ENCODE assay signal across 10 mouse cellular contexts in the genomic region with DNA sequence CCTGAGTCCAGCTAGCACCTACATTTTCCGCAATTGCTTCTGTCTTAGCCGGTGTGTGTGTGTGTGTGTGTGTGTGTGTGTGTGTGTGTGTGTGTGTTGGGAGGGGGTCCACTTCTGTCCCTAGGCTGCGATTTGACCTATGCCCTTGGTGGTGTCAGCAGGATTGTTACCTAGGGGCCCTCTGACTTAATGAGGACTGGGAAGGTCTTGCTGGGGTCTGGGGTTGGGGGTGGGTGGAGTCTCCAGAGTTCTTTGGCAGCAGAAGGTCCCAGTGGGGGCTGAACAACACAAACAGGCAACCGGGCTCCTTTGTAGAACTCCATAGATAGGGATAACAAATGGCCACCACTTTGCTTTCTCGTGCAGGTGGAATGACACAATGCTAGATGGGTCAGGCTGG. TPM values are rescaled to one million over a fixed set of nuclear protein-coding genes. Genes with fewer than 3 reads are reported as not detected.
DNase-seq lines count a peak whose midpoint lies in the region; ATAC-seq and TF ChIP-seq lines count a peak whose summit lies in the region.
"Had no signal": no experiment of that assay in that cellular context is flagged by ENCODE, and none has a peak within 500 bp of the region (broad histone marks: within the 10 kb centered on the region; RNA-seq: fewer than 3 reads in every experiment).

No protein-coding gene starts in this region.

- H3K27me3 ChIP-seq in heart, embryonic 15.5 days = peaks cover 33% of the 10 kb centered on the region
- no peaks in the 10 kb centered on the region for H3K27me3 ChIP-seq in hindbrain, postnatal 0 days (ENCODE audit: insufficient read depth, low read length)
- no peaks in the 10 kb centered on the region for H3K27me3 ChIP-seq in midbrain, embryonic 15.5 days (replicated peaks)

- H3K27ac ChIP-seq in heart, embryonic 15.5 days = no peak overlapping the region
- H3K27ac ChIP-seq in hindbrain, postnatal 0 days = no peak overlapping the region
- peak overlapping the region; percentile 48; the same call in 1 of the 2 replicates for H3K27ac ChIP-seq in midbrain, embryonic 15.5 days

- TF ChIP-seq CTCF in hindbrain, postnatal 0 days (IDR thresholded peaks at IDR 0.05; ENCODE audit: low read depth) = no peak

- WGBS in heart, embryonic 15.5 days = 16% methylated on average over 5 of the region's 5 CpGs
- 9% methylated on average over 5 of the region's 5 CpGs for WGBS in hindbrain, postnatal 0 days
- 9% methylated on average over 5 of the region's 5 CpGs for WGBS in midbrain, embryonic 15.5 days

- H3K4me2 ChIP-seq in heart, embryonic 15.5 days = peak overlapping the region; percentile 83
- peak overlapping the region; percentile 55 for H3K4me2 ChIP-seq in hindbrain, postnatal 0 days (ENCODE audit: low read depth, low read length)
- peak overlapping the region; percentile 56 for H3K4me2 ChIP-seq in midbrain, embryonic 15.5 days

- H3K36me3 ChIP-seq in heart, embryonic 15.5 days = no peaks in the 10 kb centered on the region
- H3K36me3 ChIP-seq in hindbrain, postnatal 0 days (ENCODE audit: insufficient read depth, low read length) = no peaks in the 10 kb centered on the region
- no peaks in the 10 kb centered on the region for H3K36me3 ChIP-seq in midbrain, embryonic 15.5 days (replicated peaks)

- H3K4me3 ChIP-seq in heart, embryonic 15.5 days = peak overlapping the region; percentile 46
- peak overlapping the region; percentile 26 for H3K4me3 ChIP-seq in hindbrain, postnatal 0 days (ENCODE audit: low read length)
- no peak overlapping the region for H3K4me3 ChIP-seq in midbrain, embryonic 15.5 days

- no peaks in the 10 kb centered on the region for H3K9me3 ChIP-seq in heart, embryonic 15.5 days (replicated peaks)
- H3K9me3 ChIP-seq in hindbrain, postnatal 0 days (ENCODE audit: low read length) = no peaks in the 10 kb centered on the region
- no peaks in the 10 kb centered on the region for H3K9me3 ChIP-seq in midbrain, embryonic 15.5 days

- 0 out of 2 replicates have a peak overlapping the region, but pooled peaks have one; percentile 28 for H3K9ac ChIP-seq in heart, embryonic 15.5 days
- no peak overlapping the region for H3K9ac ChIP-seq in hindbrain, postnatal 0 days (replicated peaks; ENCODE audit: low read length)
- no peak overlapping the region for H3K9ac ChIP-seq in midbrain, embryonic 15.5 days

- no peak for DNase-seq in heart, adult 11 months
- DNase-seq in embryo, embryonic 11 days = peak; percentile 50
- DNase-seq in hindbrain, postnatal 0 days (ENCODE audit: low spot score) = no peak
- no peak for DNase-seq in spleen, postnatal 14 days (ENCODE audit: low spot score in 2 of 2)
- DNase-seq in MN1 (ENCODE audit: low spot score) = no peak
- DNase-seq: thymus, adult 2 months had no signal

- peaks cover 10% of the 10 kb centered on the region for H3K4me1 ChIP-seq in heart, embryonic 15.5 days (replicated peaks)
- 0 out of 2 replicates have a peak, but pooled peaks cover 6% of the 10 kb centered on the region for H3K4me1 ChIP-seq in hindbrain, postnatal 0 days (ENCODE audit: insufficient read depth, low read length)
- peaks cover 15% of the 10 kb centered on the region for H3K4me1 ChIP-seq in midbrain, embryonic 15.5 days

- ATAC-seq in heart, embryonic 15.5 days (replicated peaks; ENCODE audit: insufficient number of reproducible peaks, insufficient read depth, low FRiP score, low read depth) = no peak
- ATAC-seq in hindbrain, postnatal 0 days = peak; percentile 21; the same call in 1 of the 2 replicates
- no peak for ATAC-seq in midbrain, embryonic 15.5 days (replicated peaks)
- no peak for ATAC-seq in CD4-positive, CD25-positive, alpha-beta regulatory T cell, adult 4 months

RNA-seq across cellular contexts. Expression of gene Nhlh2, which starts 14.0 kb away (rescaled TPM):
- polyA plus RNA-seq in heart, embryonic 15.5 days (2015; fragmentation: Nextera tagmentation; extraction: Ambion mirVana) = 0.15 TPM in 1 of 2 replicates, not detected in the other
- total RNA-seq in hindbrain, postnatal 0 days (2014; rRNA removed) = 30.3 and 31.9 TPM in 2 replicates
- 25.1 and 28.2 TPM in 2 replicates for polyA plus RNA-seq in hindbrain, postnatal 0 days (2015; fragmentation: Nextera tagmentation; extraction: Ambion mirVana)
- polyA plus RNA-seq in midbrain, embryonic 15.5 days (2015; fragmentation: Nextera tagmentation; extraction: Ambion mirVana) = 38.8 and 44.3 TPM in 2 replicates
- not detected for polyA plus RNA-seq in CD4-positive, CD25-positive, alpha-beta regulatory T cell, adult 4 months (2017; shearing (Covaris generic))
- total RNA-seq: hematopoietic stem cell, adult 5-6 weeks had no signal

Comparison
In these comparisons a context has a peak if more than half of its experiments do, and no peak if none do; other contexts are left out.
1. RNA of gene Nhlh2, which starts 14.0 kb away (polyA plus RNA-seq): 38.8 to 44.3 TPM in midbrain, embryonic 15.5 days and 25.1 to 28.2 TPM in hindbrain, postnatal 0 days; 0.15 TPM in heart, embryonic 15.5 days and not detected in CD4-positive, CD25-positive, alpha-beta regulatory T cell, adult 4 months; every median in the first group is over 10 times any median in the second.
2. Peak in every context shown above with its lines, with median percentiles within 50 percentile points of each other: H3K4me2 ChIP-seq.